Mouse (Mus musculus) heart, adult 2 months (tissue): Measurements from ENCODE around the gene Sf3b5. TPM values are rescaled to one million over a fixed set of nuclear protein-coding genes. Genes with fewer than 3 reads are reported as not detected.

Experiments
- DNase-seq, 2 experiments: peaks; one replicate each; pipeline ENCODE4 v3.0.0; 2021
- H3K27ac ChIP-seq: fragments of 200-600 bp; 2 replicates; pipeline ENCODE4 v1.8.1; 2022
- H3K27me3 ChIP-seq: fragments of 200-500 bp; 2 replicates; pipeline ENCODE4 v1.6.1; 2012; ENCODE audit warnings: mild to moderate bottlenecking, low read length, inconsistent platforms, mixed read lengths; ENCODE audit not compliant: control insufficient read depth, insufficient read depth
- H3K36me3 ChIP-seq: fragments of 200-500 bp; 2 replicates; pipeline ENCODE4 v1.6.1; 2012; ENCODE audit warnings: low read length, inconsistent platforms; ENCODE audit not compliant: control insufficient read depth, insufficient read depth
- H3K4me1 ChIP-seq: fragments of 200-500 bp; 2 replicates; pipeline ENCODE4 v1.6.1; 2011; ENCODE audit warnings: low read length; ENCODE audit not compliant: control insufficient read depth, insufficient read depth
- H3K4me3 ChIP-seq: fragments of 200-600 bp; 2 replicates; pipeline ENCODE4 v1.8.1; 2022
- H3K79me2 ChIP-seq: fragments of 200-500 bp; replicated peaks from 2 replicates; pipeline ENCODE4 v1.6.1; 2012; ENCODE audit warnings: mild to moderate bottlenecking, inconsistent platforms, low read length, moderate library complexity, mixed read lengths; ENCODE audit not compliant: control insufficient read depth, insufficient read depth
- H3K9ac ChIP-seq: fragments of 200-500 bp; 2 replicates; pipeline ENCODE4 v1.6.1; 2012; ENCODE audit warnings: low read depth, mild to moderate bottlenecking, control low read depth, inconsistent platforms, low read length, mixed read lengths
- CTCF ChIP-seq: fragments of 200-600 bp; IDR thresholded peaks from 2 replicates; pipeline ENCODE4 v1.8.1; 2022; ENCODE audit warnings: antibody characterized with exemption, mild to moderate bottlenecking, moderate library complexity
- EP300 ChIP-seq: fragments of 200-500 bp; IDR thresholded peaks from 2 replicates; pipeline ENCODE4 v1.6.1; 2011; ENCODE audit warnings: low read depth, low read length, control low read depth; ENCODE audit not compliant: insufficient read depth
- POLR2A ChIP-seq: fragments of 200-500 bp; IDR thresholded peaks from 2 replicates; pipeline ENCODE4 v1.6.1; 2011; ENCODE audit warnings: mild to moderate bottlenecking, low read depth, low read length, control low read depth; ENCODE audit not compliant: insufficient read depth
- WGBS: fragments of 180-500 bp; shearing (Covaris S2); methylation state at CpG from one replicate; pipeline ENCODE4 v1.1.7; 2018; 5-methylcytosine and 5-hydroxymethylcytosine counted together
- intact Hi-C: fragments of 180-260 bp; cut with DNase I; formaldehyde crosslinking; loops from one replicate; pipeline ENCODE4 v1.15.1; 2025
- polyA plus RNA-seq: library from polyadenylated mRNA; depleted of rRNA; stranded (reverse); fragments of >200 nt; gene quantifications from 2 replicates; pipeline ENCODE4 v1.2.3, GENCODE M21; 2012
- total RNA-seq, 2 experiments: library from RNA; stranded (reverse); gene quantifications; 2 replicates each; pipeline ENCODE4 v1.2.3; 2021

Gene Sf3b5
- total and polyA plus RNA-seq, 3 experiments: 6.6 to 14.8 (median 7.4) TPM

DNA sequence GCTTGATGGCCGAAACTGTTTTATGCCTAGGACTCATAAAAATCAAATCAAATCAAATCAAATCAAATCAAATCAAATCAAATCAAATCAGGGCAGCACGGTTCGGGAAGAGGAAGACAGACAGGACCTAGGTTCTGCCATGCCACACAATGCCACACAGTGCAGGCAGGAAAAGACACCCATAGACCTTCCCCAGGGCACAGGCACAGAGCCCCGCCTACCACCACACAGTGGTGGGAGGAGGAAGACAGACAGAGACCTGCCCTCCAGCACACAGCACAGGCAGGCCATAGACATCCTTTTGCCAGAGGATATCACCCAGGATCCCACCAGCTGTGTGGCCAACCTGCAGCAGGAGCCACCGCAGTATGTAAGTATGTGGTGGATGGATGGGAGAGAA is 13.2 kb upstream of the Sf3b5 start:
- WGBS: 84% methylated on average over 5 of the region's 5 CpGs
- intact Hi-C loops: no loop called here
- Histone ChIP-seq H3K4me3 (no peak overlapping the region), H3K4me1 (no peaks in the 10 kb centered on the region; the same call in 1 of the 2 replicates), H3K79me2 (no peaks in the 10 kb centered on the region), H3K9ac (no peak overlapping the region), H3K27ac (no peak overlapping the region), H3K36me3 (no peaks in the 10 kb centered on the region), H3K27me3 (no peaks in the 10 kb centered on the region)
- no peak for TF ChIP-seq EP300
- no peak for DNase-seq

DNA sequence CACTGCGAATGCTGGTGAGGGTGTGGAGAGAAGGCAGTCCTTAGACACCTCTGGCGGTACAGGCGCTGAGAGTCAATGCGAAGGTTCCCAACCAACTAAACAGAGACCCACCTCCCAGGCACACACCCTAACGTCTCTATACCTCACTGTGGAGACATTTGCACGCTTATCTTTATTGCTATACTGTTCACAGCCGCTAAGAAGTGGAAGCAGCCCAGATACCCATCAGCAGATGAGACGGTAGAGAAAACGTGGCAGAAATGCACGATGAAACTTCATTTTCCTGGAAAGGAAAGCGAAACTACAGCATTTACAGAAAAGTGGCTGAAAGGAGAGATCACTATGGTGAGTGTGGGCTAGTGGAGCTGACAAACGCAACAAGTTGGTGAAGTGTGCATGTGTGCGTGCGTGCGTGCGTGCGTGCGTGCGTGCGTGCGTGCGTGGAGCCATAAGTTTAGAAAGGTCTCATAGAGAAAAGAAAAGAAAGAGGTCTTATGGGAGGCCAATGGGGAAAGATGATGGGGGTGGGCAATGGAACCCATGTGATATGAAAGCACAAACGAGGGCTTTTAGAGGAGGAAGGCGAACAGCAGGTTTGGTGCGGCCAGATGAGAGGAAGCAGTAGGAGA is 11.6 kb upstream of the Sf3b5 start:
- 85% methylated on average over 25 of the region's 25 CpGs for WGBS
- TF ChIP-seq POLR2A (no peak), CTCF (no peak)
- Histone ChIP-seq H3K4me3 (no peak overlapping the region), H3K36me3 (no peaks in the 10 kb centered on the region), H3K9ac (no peak overlapping the region), H3K79me2 (no peaks in the 10 kb centered on the region), H3K27ac (no peak overlapping the region), H3K27me3 (no peaks in the 10 kb centered on the region), H3K4me1 (no peaks in the 10 kb centered on the region; the same call in 1 of the 2 replicates)
- DNase-seq: no peak
- intact Hi-C loops: no loop called here

DNA sequence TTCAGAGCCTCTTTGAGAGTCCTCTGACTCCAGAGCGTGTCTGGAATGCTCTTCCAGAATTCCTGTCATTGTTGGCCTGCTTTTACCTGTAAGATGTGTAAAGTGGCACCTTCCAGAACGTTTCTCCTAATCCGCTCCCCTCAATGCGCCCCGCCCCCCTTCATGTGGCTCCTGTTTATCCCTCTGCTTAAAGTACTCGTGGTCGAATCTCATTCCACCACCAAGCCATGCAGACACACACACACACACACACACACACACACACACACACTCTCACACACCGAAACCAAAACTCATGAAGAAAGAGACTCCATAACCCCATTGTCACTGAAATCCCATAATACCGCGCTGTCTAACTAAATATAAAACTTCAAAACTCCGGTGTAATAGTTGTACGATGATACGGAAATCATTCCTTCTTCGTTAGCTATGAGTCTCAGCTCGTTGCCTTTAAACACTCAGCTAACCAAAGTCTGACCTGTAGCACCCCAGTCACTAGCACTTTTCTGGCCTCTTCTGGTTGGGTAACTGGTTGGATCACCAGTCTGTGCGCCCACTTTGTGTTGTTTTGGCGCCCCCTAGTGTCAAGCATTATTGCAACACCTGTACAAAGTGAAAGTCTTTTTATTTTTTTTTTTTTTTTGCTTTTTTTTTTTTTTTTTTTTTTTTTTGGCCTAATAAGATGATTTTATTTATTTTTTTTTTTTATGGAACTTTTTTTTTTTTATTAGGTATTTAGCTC is 8.2 kb upstream of the Sf3b5 start:
- TF ChIP-seq CTCF (peak; percentile 76), EP300 (peak; percentile 81; the same call in 1 of the 2 replicates), POLR2A (no peak)
- Histone ChIP-seq H3K4me1 (no peaks in the 10 kb centered on the region; the same call in 1 of the 2 replicates), H3K79me2 (no peaks in the 10 kb centered on the region), H3K27ac (no peak overlapping the region), H3K36me3 (no peaks in the 10 kb centered on the region), H3K4me3 (no peak overlapping the region), H3K27me3 (no peaks in the 10 kb centered on the region), H3K9ac (no peak overlapping the region)
- intact Hi-C loops: loop anchor here (5.0 kb wide), 2 partner anchors 75 to 305 kb away; no protein-coding TSS in a partner anchor
- peak; percentile 79 to 82 for DNase-seq
- 43% methylated on average over 17 of the region's 17 CpGs for WGBS

DNA sequence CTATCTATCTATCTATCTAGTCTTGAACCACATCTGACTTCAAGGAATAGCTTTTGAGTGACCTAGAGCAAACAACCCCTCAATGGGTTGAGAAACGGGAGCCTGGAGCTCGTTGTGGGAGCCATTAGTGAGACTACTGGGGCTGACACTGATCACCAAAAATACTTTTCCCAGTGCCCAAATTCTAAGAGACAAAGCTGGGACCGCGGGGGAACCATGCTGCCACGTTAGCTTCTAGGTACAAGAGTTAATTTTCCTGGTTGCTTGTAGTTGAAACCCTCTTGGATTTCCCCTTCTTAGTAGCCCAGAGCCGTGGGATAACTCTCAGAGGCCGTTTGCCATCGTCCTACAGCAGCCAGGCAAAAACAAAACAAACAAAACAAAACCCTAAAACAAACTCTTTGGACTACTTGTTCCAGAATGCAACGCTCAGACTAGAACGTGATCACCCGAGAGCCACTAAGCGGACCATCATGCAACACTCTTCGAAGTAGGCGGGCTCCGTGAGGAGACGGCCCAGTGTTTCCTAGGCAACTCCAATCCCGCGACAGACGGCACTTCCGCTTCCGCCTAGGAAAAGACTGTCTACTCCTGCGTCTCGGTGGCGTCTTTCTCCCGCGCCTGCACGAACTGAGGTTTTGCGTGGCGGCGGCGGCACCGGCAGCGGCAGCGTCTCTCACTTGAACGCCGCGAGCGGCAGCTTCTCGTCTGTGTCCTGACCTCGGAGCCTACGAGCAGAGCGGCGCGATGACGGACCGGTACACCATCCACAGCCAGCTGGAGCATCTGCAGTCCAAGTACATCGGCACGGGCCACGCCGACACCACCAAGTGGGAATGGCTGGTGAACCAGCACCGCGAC is 3.0 kb downstream of the Sf3b5 start:
- intact Hi-C loops: loop anchor here (5.0 kb wide), 2 partner anchors 184 to 1666 kb away; partner anchors contain the start of genes Epm2a and Ltv1
- peaks cover 3% of the 10 kb centered on the region for H3K4me1 ChIP-seq
- 2% methylated on average over 52 of the region's 52 CpGs for WGBS

DNA sequence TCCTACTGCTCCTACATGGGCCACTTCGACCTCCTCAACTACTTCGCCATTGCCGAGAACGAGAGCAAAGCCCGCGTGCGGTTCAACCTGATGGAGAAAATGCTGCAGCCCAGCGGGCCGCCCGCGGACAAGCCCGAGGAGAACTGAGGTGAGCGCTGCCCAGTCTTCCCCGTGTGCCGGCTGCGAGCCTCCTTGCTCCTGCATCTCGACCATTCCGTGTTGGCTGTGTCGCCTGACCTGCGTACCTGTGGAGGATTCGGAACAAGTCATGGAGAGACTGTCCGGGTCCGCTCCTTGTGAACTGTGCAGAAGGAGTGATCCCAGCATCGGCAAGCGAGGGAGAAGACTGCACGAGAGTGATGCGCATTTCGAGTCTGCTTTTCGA is 3.6 kb downstream of the Sf3b5 start:
- under 1% methylated on average over 29 of the region's 29 CpGs for WGBS
- H3K79me2 ChIP-seq: no peaks in the 10 kb centered on the region
- peak overlapping the region; percentile 88 for H3K9ac ChIP-seq
- intact Hi-C loops: loop anchor here (5.0 kb wide), 2 partner anchors 184 to 1666 kb away; partner anchors contain the start of genes Epm2a and Ltv1
- no peaks in the 10 kb centered on the region for H3K27me3 ChIP-seq
- TF ChIP-seq CTCF (no peak), EP300 (no peak), POLR2A (no peak)
- peak overlapping the region; percentile 87 for H3K4me3 ChIP-seq
- no peaks in the 10 kb centered on the region for H3K36me3 ChIP-seq
- peak overlapping the region; percentile 74 for H3K27ac ChIP-seq
- peaks cover 3% of the 10 kb centered on the region for H3K4me1 ChIP-seq
- no peak for DNase-seq

More for the DNA sequence above, 3.0 kb downstream of the Sf3b5 start:
- Histone ChIP-seq H3K27me3 (no peaks in the 10 kb centered on the region), H3K36me3 (no peaks in the 10 kb centered on the region), H3K79me2 (no peaks in the 10 kb centered on the region), H3K9ac (peak overlapping the region; percentile 88), H3K4me3 (peak overlapping the region; percentile 87), H3K27ac (peak overlapping the region; percentile 86)
- TF ChIP-seq EP300: peak; percentile 41; the same call in 1 of the 2 replicates
- TF ChIP-seq CTCF: no peak
- peak; percentile 84 for TF ChIP-seq POLR2A
- DNase-seq: peak; percentile 93 to 96
